Mouse (Mus musculus) mesoderm, embryonic 11.5 days (tissue): ENCODE results near the gene Whamm.

ENCODE experiments used
- DNase-seq: peaks from one replicate; pipeline ENCODE4 v3.0.0-alpha.2; 2012; ENCODE audit warnings: low read depth, low spot score

The Whamm gene

GRCm38 (mm10) chr7:81597660-81598059, 26.6 kb downstream of the Whamm start:
- no peak for DNase-seq

GRCm38 (mm10) chr7:81599379-81600280, 28.6 kb downstream of the Whamm start:
- no peak for DNase-seq

- DNase-seq: no peak
Measured at GRCm38 (mm10) chr7:81604991-81605390, 33.9 kb downstream of the Whamm start.

GRCm38 (mm10) chr7:81605489-81605888, 34.4 kb downstream of the Whamm start:
- DNase-seq: no peak

GRCm38 (mm10) chr7:81606452-81606851, 35.4 kb downstream of the Whamm start:
- DNase-seq: no peak

- DNase-seq: peak; percentile 26
Measured at GRCm38 (mm10) chr7:81610125-81610524, 39.1 kb downstream of the Whamm start.

GRCm38 (mm10) chr7:81612856-81613635, 42.0 kb downstream of the Whamm start:
- DNase-seq: no peak

GRCm38 (mm10) chr7:81615031-81615430, 44.0 kb downstream of the Whamm start:
- no peak for DNase-seq

- no peak for DNase-seq
Measured at GRCm38 (mm10) chr7:81622793-81623192, 51.7 kb downstream of the Whamm start.

GRCm38 (mm10) chr7:81623767-81624166, 52.7 kb downstream of the Whamm start:
- no peak for DNase-seq

GRCm38 (mm10) chr7:81626460-81626859, 55.4 kb downstream of the Whamm start:
- DNase-seq: no peak

GRCm38 (mm10) chr7:81631261-81631660, 60.2 kb downstream of the Whamm start:
- no peak for DNase-seq

GRCm38 (mm10) chr7:81632586-81632985, 61.5 kb downstream of the Whamm start:
- no peak for DNase-seq

GRCm38 (mm10) chr7:81641101-81641500, 70.0 kb downstream of the Whamm start:
- DNase-seq: no peak

GRCm38 (mm10) chr7:81644551-81645235, 73.6 kb downstream of the Whamm start:
- DNase-seq: no peak
